In genomic region chr7:24389516-24390187, GRCm38 (mm10) we compare ENCODE assay signal across 14 mouse cellular contexts. TPM values are rescaled to one million over a fixed set of nuclear protein-coding genes. Genes with fewer than 3 reads are reported as not detected.
A peak's percentile ranks its signal among the peaks of the same experiment; 100 is the strongest.
DNase-seq lines count a peak whose midpoint lies in the region; ATAC-seq lines count a peak whose summit lies in the region.
"Had no signal": no experiment of that assay in that cellular context is flagged by ENCODE, and none has a peak within 500 bp of the region (broad histone marks: within the 10 kb centered on the region; RNA-seq: fewer than 3 reads in every experiment).

No protein-coding gene starts in this region.

- H3K9me3 ChIP-seq in kidney, embryonic 14.5 days (ENCODE audit: control insufficient read depth, low read length): no peaks in the 10 kb centered on the region
- no peaks in the 10 kb centered on the region for H3K9me3 ChIP-seq in embryonic facial prominence, embryonic 14.5 days (ENCODE audit: control insufficient read depth, low read length)
- H3K9me3 ChIP-seq: heart, embryonic 13.5 days had no signal

- no peak for DNase-seq in kidney, postnatal 14 days
- peak; percentile 70 for DNase-seq in NIH3T3 (ENCODE audit: low read depth)
- DNase-seq in embryonic facial prominence, embryonic 14.5 days (ENCODE audit: low spot score): peak; percentile 39
- no peak for DNase-seq in left cerebral cortex, postnatal 14 days (ENCODE audit: low spot score in 2 of 2)
- DNase-seq in cerebellum, adult 9-11 months: no peak
- DNase-seq: cerebellum, adult 2 months; lung, adult 2 months had no signal

- peak; percentile 48 for ATAC-seq in kidney, embryonic 14.5 days (ENCODE audit: low FRiP score, low TSS enrichment)
- 0 out of 2 replicates have a peak, but pooled peaks have one; percentile 20 for ATAC-seq in embryonic facial prominence, embryonic 14.5 days (ENCODE audit: low read depth)
- ATAC-seq in megakaryocyte progenitor cell, adult 5-6 weeks (replicated peaks; ENCODE audit: poor library complexity): peak; percentile 32
- ATAC-seq: activated CD4-positive, CD25-positive, alpha-beta regulatory T cell, adult 4 months; hindbrain, postnatal 0 days; midbrain, embryonic 16.5 days had no signal

- H3K4me2 ChIP-seq in kidney, embryonic 14.5 days (replicated peaks; ENCODE audit: low read depth, low read length): 0 out of 2 replicates have a peak overlapping the region, but pooled peaks have one; percentile 2
- no peak overlapping the region for H3K4me2 ChIP-seq in embryonic facial prominence, embryonic 14.5 days (ENCODE audit: low read depth, low read length)
- H3K4me2 ChIP-seq: heart, embryonic 13.5 days had no signal

- H3K27me3 ChIP-seq in kidney, embryonic 14.5 days (ENCODE audit: control insufficient read depth, insufficient read depth, low read length): no peaks in the 10 kb centered on the region
- no peaks in the 10 kb centered on the region for H3K27me3 ChIP-seq in embryonic facial prominence, embryonic 14.5 days (replicated peaks; ENCODE audit: control insufficient read depth, insufficient read depth, low read length)

- H3K4me1 ChIP-seq in kidney, embryonic 14.5 days (ENCODE audit: control insufficient read depth, insufficient read depth, low read length): peaks cover 21% of the 10 kb centered on the region
- peaks cover 7% of the 10 kb centered on the region; the same call in 1 of the 2 replicates for H3K4me1 ChIP-seq in embryonic facial prominence, embryonic 14.5 days (ENCODE audit: control insufficient read depth, insufficient read depth, low read length)
- H3K4me1 ChIP-seq: heart, embryonic 13.5 days had no signal

- H3K36me3 ChIP-seq in kidney, embryonic 14.5 days (ENCODE audit: control insufficient read depth, insufficient read depth, low read length): no peaks in the 10 kb centered on the region
- H3K36me3 ChIP-seq in embryonic facial prominence, embryonic 14.5 days (ENCODE audit: control insufficient read depth, insufficient read depth, low read length): no peaks in the 10 kb centered on the region
- H3K36me3 ChIP-seq: heart, embryonic 13.5 days had no signal

- H3K4me3 ChIP-seq in kidney, embryonic 14.5 days (ENCODE audit: low read length): no peak overlapping the region
- H3K4me3 ChIP-seq in embryonic facial prominence, embryonic 14.5 days (ENCODE audit: low read depth, low read length): no peak overlapping the region
- H3K4me3 ChIP-seq: heart, embryonic 13.5 days had no signal

- 19% methylated on average over 13 of the region's 13 CpGs for WGBS in kidney, embryonic 14.5 days
- 47% methylated on average over 12 of the region's 13 CpGs for WGBS in embryonic facial prominence, embryonic 14.5 days

- no peak overlapping the region for H3K9ac ChIP-seq in kidney, embryonic 14.5 days (ENCODE audit: low read depth, low read length)
- H3K9ac ChIP-seq in embryonic facial prominence, embryonic 14.5 days (ENCODE audit: low read depth, low read length): no peak overlapping the region
- H3K9ac ChIP-seq: heart, embryonic 13.5 days had no signal

- H3K27ac ChIP-seq in kidney, embryonic 14.5 days (ENCODE audit: low read depth, low read length): peak overlapping the region; percentile 83; the same call in 1 of the 2 replicates
- peak overlapping the region; percentile 40; the same call in 1 of the 2 replicates for H3K27ac ChIP-seq in embryonic facial prominence, embryonic 14.5 days (replicated peaks; ENCODE audit: low read depth, low read length)
- H3K27ac ChIP-seq: heart, embryonic 13.5 days had no signal

- intact Hi-C loops in left cerebral cortex, postnatal 14 days (cut with DNase I): loop anchor here (5.0 kb wide), 1 partner anchor 52 kb away; no protein-coding TSS in a partner anchor

RNA-seq across cellular contexts. Expression of gene Smg9, which starts 9.8 kb away (rescaled TPM):
- polyA plus RNA-seq in kidney, embryonic 14.5 days (2014; fragmentation: Nextera tagmentation; extraction: Ambion mirVana): 25.0 and 32.3 TPM in 2 replicates
- 17.6 and 19.9 TPM in 2 replicates for polyA plus RNA-seq in embryonic facial prominence, embryonic 14.5 days (2014; fragmentation: Nextera tagmentation; extraction: Ambion mirVana)
- total RNA-seq in megakaryocyte progenitor cell, adult 5-6 weeks (2015): 10.8 and 18.1 TPM in 2 replicates
- total RNA-seq in megakaryocyte progenitor cell, adult 5-6 weeks (2017): 16.0 and 20.8 TPM in 2 replicates
- 10 to 100 TPM; 35.5 to 39.7 TPM for total RNA-seq in left cerebral cortex, postnatal 14 days (2021)

RNA-seq across cellular contexts. Expression of gene Kcnn4, which starts 19.6 kb away (rescaled TPM):
- polyA plus RNA-seq in kidney, embryonic 14.5 days (2014; fragmentation: Nextera tagmentation; extraction: Ambion mirVana): 2.6 and 3.3 TPM in 2 replicates
- 4.1 and 5.8 TPM in 2 replicates for polyA plus RNA-seq in embryonic facial prominence, embryonic 14.5 days (2014; fragmentation: Nextera tagmentation; extraction: Ambion mirVana)
- total RNA-seq in megakaryocyte progenitor cell, adult 5-6 weeks (2015): 20.5 and 28.0 TPM in 2 replicates
- 48.6 and 57.7 TPM in 2 replicates for total RNA-seq in megakaryocyte progenitor cell, adult 5-6 weeks (2017)
- total RNA-seq in left cerebral cortex, postnatal 14 days (2021): under 1 TPM; 0.32 to 0.40 TPM

RNA-seq across cellular contexts. Expression of gene Lypd5, which starts 40.7 kb away (rescaled TPM):
- not detected in 2 replicates for polyA plus RNA-seq in kidney, embryonic 14.5 days (2014; fragmentation: Nextera tagmentation; extraction: Ambion mirVana)
- 2.4 and 4.9 TPM in 2 replicates for polyA plus RNA-seq in embryonic facial prominence, embryonic 14.5 days (2014; fragmentation: Nextera tagmentation; extraction: Ambion mirVana)
- not detected in 2 replicates for total RNA-seq in megakaryocyte progenitor cell, adult 5-6 weeks (2015)
- total RNA-seq in megakaryocyte progenitor cell, adult 5-6 weeks (2017): not detected in 2 replicates
- not detected for total RNA-seq in left cerebral cortex, postnatal 14 days (2021)
- total RNA-seq: hindbrain, postnatal 0 days; layer of hippocampus, adult 8-10 months had no signal
- polyA plus RNA-seq: activated CD4-positive, CD25-positive, alpha-beta regulatory T cell, adult 4 months; cerebellum, adult 2 months; heart, embryonic 13.5 days; midbrain, embryonic 16.5 days had no signal

RNA-seq across cellular contexts. Expression of gene Tescl, which starts 55.9 kb away (rescaled TPM):
- 0.26 and 0.31 TPM in 2 replicates for polyA plus RNA-seq in kidney, embryonic 14.5 days (2014; fragmentation: Nextera tagmentation; extraction: Ambion mirVana)
- not detected in 2 replicates for polyA plus RNA-seq in embryonic facial prominence, embryonic 14.5 days (2014; fragmentation: Nextera tagmentation; extraction: Ambion mirVana)
- total RNA-seq in megakaryocyte progenitor cell, adult 5-6 weeks (2015): not detected in 2 replicates
- not detected in 2 replicates for total RNA-seq in megakaryocyte progenitor cell, adult 5-6 weeks (2017)
- total RNA-seq in left cerebral cortex, postnatal 14 days (2021): not detected
- total RNA-seq: hindbrain, postnatal 0 days; layer of hippocampus, adult 8-10 months had no signal
- polyA plus RNA-seq: activated CD4-positive, CD25-positive, alpha-beta regulatory T cell, adult 4 months; heart, embryonic 13.5 days had no signal

Comparison
In these comparisons a context has a peak if more than half of its experiments do, and no peak if none do; other contexts are left out.
1. DNase-seq: peak in NIH3T3 (single experiment) and embryonic facial prominence, embryonic 14.5 days (single experiment); none in kidney, postnatal 14 days (single experiment), left cerebral cortex, postnatal 14 days (0 of 2) and cerebellum, adult 9-11 months (single experiment).
2. RNA of gene Kcnn4, which starts 19.6 kb away (total RNA-seq): 20.5 to 57.7 TPM in megakaryocyte progenitor cell, adult 5-6 weeks; 0.32 to 0.40 TPM in left cerebral cortex, postnatal 14 days; every median in the first group is over 10 times any median in the second.
3. Peak in every context shown above with its lines, with median percentiles within 50 percentile points of each other: ATAC-seq.